Mouse (Mus musculus) bone marrow macrophage, adult 2 months (primary cell): ENCODE measurements at regions not wholly inside any gene's neighbourhood (a gene's known extent, or its start where the extent isn't known, plus 50 kb on each side); places are given as distances from the start of the nearest gene placed in this dataset.

Experiments
- H3K27ac ChIP-seq: 2 replicates; pipeline ENCODE4 v1.5.1; 2012; ENCODE audit warnings: low read depth, low read length; ENCODE audit not compliant: insufficient read depth
- H3K4me1 ChIP-seq: 2 replicates; pipeline ENCODE4 v1.6.1; 2012; ENCODE audit warnings: low read length; ENCODE audit not compliant: control insufficient read depth, insufficient read depth
- H3K4me3 ChIP-seq: 2 replicates; pipeline ENCODE4 v1.5.1; 2012; ENCODE audit warnings: mild to moderate bottlenecking, low read length, moderate library complexity; ENCODE audit not compliant: insufficient read depth
- CTCF ChIP-seq: IDR thresholded peaks from 2 replicates; pipeline ENCODE4 v1.5.1; 2012; ENCODE audit warnings: low read depth, mild to moderate bottlenecking, low read length, moderate library complexity
- POLR2A ChIP-seq: IDR thresholded peaks from 2 replicates; pipeline ENCODE4 v1.6.1; 2012; ENCODE audit warnings: mild to moderate bottlenecking, low read depth, low read length, borderline replicate concordance

DNA sequence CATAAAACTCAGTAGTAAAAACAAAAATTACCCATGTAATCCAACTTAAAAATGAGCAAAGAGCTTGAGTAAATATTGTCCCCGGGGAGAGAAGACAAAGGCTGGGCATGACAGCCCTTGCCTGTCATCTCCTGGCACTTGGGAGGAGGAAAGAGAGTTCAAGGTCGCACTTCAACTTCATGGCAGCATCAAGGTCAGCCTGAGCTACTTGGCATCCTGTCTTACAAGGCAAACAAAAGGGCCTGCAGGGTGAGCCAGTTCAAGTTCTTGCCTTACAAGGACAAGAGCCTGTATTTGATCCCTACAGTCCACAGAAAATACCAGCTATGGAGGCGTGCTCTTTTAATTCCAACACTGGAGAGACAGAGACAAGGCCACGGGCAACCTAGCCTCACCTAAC is 67.1 kb upstream of the Phactr1 start:
- H3K4me1 ChIP-seq, result no peaks in the 10 kb centered on the region
- H3K27ac ChIP-seq, result no peak overlapping the region
- TF ChIP-seq CTCF (no peak), POLR2A (no peak)
- H3K4me3 ChIP-seq, result no peak overlapping the region

DNA sequence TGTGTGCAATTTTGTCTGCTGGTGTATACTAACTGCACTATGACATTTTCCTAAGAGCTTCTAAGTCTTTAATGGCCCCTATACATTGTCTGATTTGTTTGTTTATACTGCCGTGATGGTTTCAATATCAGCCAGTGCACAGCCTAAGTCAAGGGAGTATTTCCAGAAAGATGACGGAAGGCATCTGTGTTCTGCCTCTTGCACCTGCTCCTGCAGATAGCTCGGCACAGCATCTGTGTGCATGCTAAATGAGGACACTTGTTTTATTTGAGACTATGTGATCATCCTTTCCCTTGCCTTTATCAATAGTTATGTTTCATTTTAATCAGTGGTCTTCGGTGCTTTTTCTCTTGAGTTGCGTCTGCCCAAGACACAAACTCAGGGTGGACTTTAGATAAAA is 64.6 kb upstream of the Phactr1 start:
- no peaks in the 10 kb centered on the region for H3K4me1 ChIP-seq
- TF ChIP-seq POLR2A (no peak), CTCF (no peak)
- no peak overlapping the region for H3K4me3 ChIP-seq
- H3K27ac ChIP-seq, result no peak overlapping the region

DNA sequence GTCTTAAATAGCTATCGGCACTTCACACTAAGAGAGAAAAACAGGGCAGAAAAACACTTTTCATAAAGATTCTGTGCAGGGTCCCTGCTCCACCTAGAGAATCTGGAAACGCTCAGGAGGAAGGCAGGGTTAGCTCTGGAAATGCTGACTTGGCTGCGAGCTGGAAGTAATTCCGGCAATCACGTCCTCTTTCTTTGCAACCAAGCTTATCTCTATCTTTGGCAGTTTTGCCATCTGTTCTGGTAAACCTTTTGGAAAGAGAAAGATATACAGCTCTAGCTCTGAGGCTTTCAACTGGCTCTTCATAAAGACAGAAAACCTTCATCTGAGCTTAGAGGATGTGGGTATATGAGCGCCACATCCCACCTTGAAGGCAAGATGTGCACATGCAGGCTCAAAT is 63.2 kb upstream of the Phactr1 start:
- Histone ChIP-seq H3K4me1 (no peaks in the 10 kb centered on the region), H3K4me3 (no peak overlapping the region), H3K27ac (no peak overlapping the region)
- no peak for TF ChIP-seq POLR2A
- TF ChIP-seq CTCF, result no peak

DNA sequence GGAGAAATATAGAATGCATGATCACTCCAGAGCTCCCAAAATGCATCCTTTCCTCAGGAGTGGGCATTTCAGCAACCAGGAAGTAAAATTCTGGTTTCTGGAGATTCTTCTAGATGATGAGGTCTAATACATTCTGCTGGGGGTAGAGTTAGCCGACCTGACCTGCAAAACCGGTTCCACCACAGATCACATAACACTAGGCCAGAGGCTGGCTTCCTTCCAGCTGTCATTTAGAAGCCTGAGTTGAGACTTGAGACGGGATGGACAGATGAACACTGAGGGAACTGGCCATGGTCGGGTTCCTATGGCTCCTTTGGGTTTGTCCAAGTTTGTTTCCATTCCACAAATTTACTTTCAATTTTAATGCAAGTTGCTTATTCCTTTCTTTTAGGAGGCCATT is 62.6 kb upstream of the Phactr1 start:
- no peak overlapping the region for H3K4me3 ChIP-seq
- H3K27ac ChIP-seq, result no peak overlapping the region
- TF ChIP-seq CTCF (no peak), POLR2A (no peak)
- H3K4me1 ChIP-seq, result no peaks in the 10 kb centered on the region

DNA sequence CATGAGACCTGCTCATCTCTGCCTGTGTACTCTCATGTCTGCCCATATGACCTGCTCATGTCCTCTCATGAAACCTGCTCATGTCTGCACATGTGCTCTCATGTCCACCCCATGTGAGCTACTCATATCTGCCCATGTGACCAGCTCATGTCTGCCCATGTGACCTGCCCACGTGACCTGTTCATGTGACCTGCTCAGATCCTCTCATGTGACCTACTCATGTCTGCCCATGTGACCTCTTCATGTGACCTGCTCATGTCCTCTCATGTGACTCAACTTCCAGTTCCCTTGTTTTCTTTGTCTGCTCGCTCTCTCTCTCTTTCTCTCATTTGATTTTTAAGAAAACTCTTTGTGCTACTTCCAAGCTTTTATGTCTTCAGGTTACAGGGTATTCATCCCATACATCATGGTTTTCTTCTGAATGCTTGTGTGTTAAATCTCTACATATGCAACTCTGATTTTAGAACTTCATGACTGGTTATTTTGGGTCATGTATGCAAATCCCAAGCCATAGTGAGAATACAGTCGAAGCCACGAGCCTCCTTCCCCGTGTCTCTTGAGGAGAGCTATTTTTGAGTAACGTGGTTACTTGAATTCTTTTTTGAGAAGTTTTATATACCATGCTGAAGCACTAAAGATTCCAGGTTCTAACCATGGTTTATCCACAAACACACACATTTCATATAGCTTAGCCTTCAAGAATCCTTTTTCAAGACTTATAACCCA is 60.7 kb upstream of the Phactr1 start:
- Histone ChIP-seq H3K4me1 (no peaks in the 10 kb centered on the region), H3K27ac (no peak overlapping the region), H3K4me3 (no peak overlapping the region)
- TF ChIP-seq POLR2A (no peak), CTCF (no peak)

DNA sequence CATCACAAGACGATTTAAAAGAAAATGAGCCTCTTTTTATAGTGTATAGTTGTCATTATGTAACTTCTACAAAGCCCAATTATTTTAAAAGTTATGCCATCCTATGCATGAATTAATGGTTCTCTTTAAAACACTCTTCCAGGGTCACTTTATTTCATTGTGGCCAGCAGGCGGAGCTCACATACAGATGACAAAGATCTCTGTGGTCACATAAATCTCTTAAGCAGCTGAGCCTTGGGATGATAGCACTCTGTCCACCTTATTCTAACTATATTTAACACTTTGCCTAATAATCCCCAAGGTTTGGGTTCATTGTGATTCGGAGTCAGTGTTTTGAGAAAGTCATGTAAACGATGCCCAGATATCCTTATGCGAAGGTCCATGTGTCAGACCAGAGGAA is 56.9 kb upstream of the Phactr1 start:
- H3K4me3 ChIP-seq, result no peak overlapping the region

More for the DNA sequence above, 56.9 kb upstream of the Phactr1 start:
- no peak for TF ChIP-seq CTCF
- TF ChIP-seq POLR2A, result no peak
- Histone ChIP-seq H3K27ac (no peak overlapping the region), H3K4me1 (no peaks in the 10 kb centered on the region)
